Mouse (Mus musculus) forebrain, embryonic 15.5 days (tissue): ENCODE data around the gene Gm28041. TPM values are rescaled to one million over a fixed set of nuclear protein-coding genes. Genes with fewer than 3 reads are reported as not detected.

Source experiments
- ATAC-seq: fragments of 200-750 bp; cut with Nextera tagmentation; replicated peaks from 2 replicates; pipeline ENCODE4 v1.8.0; 2017; ENCODE audit warnings: mild to moderate bottlenecking, moderate TSS enrichment, moderate library complexity
- H3K27ac ChIP-seq: fragments of 300-500 bp; sonication (generic); replicated peaks from 2 replicates; pipeline ENCODE4 v1.5.1; 2015; ENCODE audit warnings: mild to moderate bottlenecking, inconsistent platforms
- H3K27me3 ChIP-seq: fragments of 300-500 bp; sonication (generic); 2 replicates; pipeline ENCODE4 v1.6.1; 2015; ENCODE audit warnings: inconsistent platforms
- H3K36me3 ChIP-seq: fragments of 300-500 bp; sonication (generic); 2 replicates; pipeline ENCODE4 v1.6.1; 2015; ENCODE audit warnings: mild to moderate bottlenecking, inconsistent platforms
- H3K4me1 ChIP-seq: fragments of 300-500 bp; sonication (generic); 2 replicates; pipeline ENCODE4 v1.6.1; 2015; ENCODE audit warnings: inconsistent platforms
- H3K4me2 ChIP-seq: fragments of 300-500 bp; sonication (generic); replicated peaks from 2 replicates; pipeline ENCODE4 v1.6.1; 2015; ENCODE audit warnings: mild to moderate bottlenecking, inconsistent platforms
- H3K4me3 ChIP-seq: fragments of 300-500 bp; sonication (generic); 2 replicates; pipeline ENCODE4 v1.5.1; 2015; ENCODE audit warnings: mild to moderate bottlenecking, inconsistent platforms
- H3K9ac ChIP-seq: fragments of 300-500 bp; sonication (generic); replicated peaks from 2 replicates; pipeline ENCODE4 v1.6.1; 2015; ENCODE audit warnings: mild to moderate bottlenecking, inconsistent platforms
- H3K9me3 ChIP-seq: fragments of 300-500 bp; sonication (generic); 2 replicates; pipeline ENCODE4 v1.6.1; 2016; ENCODE audit warnings: inconsistent platforms
- WGBS: fragments of 180-500 bp; shearing (Covaris S2); methylation state at CpG from one replicate; pipeline ENCODE4 v1.1.7; 2015; ENCODE audit warnings: mixed read lengths; 5-methylcytosine and 5-hydroxymethylcytosine counted together
- polyA plus RNA-seq: library from polyadenylated mRNA; unstranded; fragments of >200 nt; fragmentation: Nextera tagmentation; extraction: Ambion mirVana; gene quantifications from 2 replicates; pipeline ENCODE4 v1.2.1, GENCODE M21; 2015

The Gm28041 gene
- polyA plus RNA-seq, 1 experiment from 2014 or later = not detected

DNA sequence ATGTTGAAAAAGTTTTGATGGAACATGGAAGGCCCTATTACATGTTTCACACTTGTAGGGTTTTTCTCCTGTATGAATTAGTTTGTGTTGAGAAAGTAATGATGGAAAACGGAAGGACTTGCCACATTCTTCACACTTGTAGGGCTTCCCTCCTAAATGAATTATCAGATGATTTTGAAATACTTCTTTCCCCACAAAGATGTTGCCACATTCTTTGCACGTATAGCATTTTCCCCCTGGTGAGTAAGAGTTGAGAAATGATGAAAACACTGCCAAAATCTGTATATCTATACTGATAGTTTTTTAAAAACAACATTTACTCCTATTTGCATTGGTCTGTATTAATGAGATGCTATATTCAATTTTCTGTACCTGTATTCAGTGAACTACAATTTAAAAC lies 32.1 kb downstream of the Gm28041 start:
- no peak overlapping the region for H3K4me2 ChIP-seq
- H3K9me3 ChIP-seq = no peaks in the 10 kb centered on the region
- no peak overlapping the region for H3K9ac ChIP-seq
- no peaks in the 10 kb centered on the region for H3K27me3 ChIP-seq
- H3K27ac ChIP-seq = no peak overlapping the region
- no peaks in the 10 kb centered on the region for H3K36me3 ChIP-seq
- WGBS = 89% methylated on average over 2 of the region's 2 CpGs
- H3K4me3 ChIP-seq = no peak overlapping the region
- no peaks in the 10 kb centered on the region for H3K4me1 ChIP-seq
- ATAC-seq = no peak

GRCm38 (mm10) chr13:67332877-67333276 lies 42.7 kb downstream of the Gm28041 start:
- H3K4me3 ChIP-seq = peak overlapping the region; percentile 50
- H3K27me3 ChIP-seq = no peaks in the 10 kb centered on the region
- 68% methylated on average over 1 of the region's 1 CpGs for WGBS
- H3K9me3 ChIP-seq = no peaks in the 10 kb centered on the region
- no peak overlapping the region for H3K27ac ChIP-seq
- peak overlapping the region; percentile 78 for H3K4me2 ChIP-seq
- ATAC-seq = peak; percentile 58
- 0 out of 2 replicates have a peak overlapping the region, but pooled peaks have one; percentile 49 for H3K9ac ChIP-seq
- H3K4me1 ChIP-seq = peaks cover 13% of the 10 kb centered on the region
- H3K36me3 ChIP-seq = no peaks in the 10 kb centered on the region

- 15% methylated on average over 17 of the region's 17 CpGs for WGBS
- H3K9ac ChIP-seq = peak within 1 kb of the TSS; percentile 49
- no peaks in the 10 kb centered on the region for H3K9me3 ChIP-seq
- no peaks in the 10 kb centered on the region for H3K27me3 ChIP-seq
- H3K36me3 ChIP-seq = no peaks in the 10 kb centered on the region
- peak within 1 kb of the TSS; percentile 50 for H3K4me3 ChIP-seq
- H3K4me1 ChIP-seq = peaks cover 13% of the 10 kb centered on the region
- peak; percentile 92 for ATAC-seq
- H3K4me2 ChIP-seq = peak within 1 kb of the TSS; percentile 78
- no peak within 1 kb of the TSS for H3K27ac ChIP-seq
Measured at GRCm38 (mm10) chr13:67332019-67332724, 43.4 kb downstream of the Gm28041 start, which contains the start of gene Zfp595. Gene Zfp595, minus strand, starts transcription at chr13:67332570.

GRCm38 (mm10) chr13:67306718-67307117 lies 68.8 kb downstream of the Gm28041 start:
- WGBS = 27% methylated on average over 5 of the region's 5 CpGs

GRCm38 (mm10) chr13:67305822-67306672 lies 69.5 kb downstream of the Gm28041 start, which contains the start of gene Zfp457:
Gene Zfp457, minus strand, starts transcription at chr13:67306485.
- peak within 1 kb of the TSS; percentile 69 for H3K9ac ChIP-seq
- peaks cover 11% of the 10 kb centered on the region for H3K4me1 ChIP-seq
- no peaks in the 10 kb centered on the region for H3K9me3 ChIP-seq
- 9% methylated on average over 16 of the region's 16 CpGs for WGBS
- H3K27ac ChIP-seq = peak within 1 kb of the TSS; percentile 31
- no peaks in the 10 kb centered on the region for H3K27me3 ChIP-seq
- peak; percentile 99 for ATAC-seq
- no peaks in the 10 kb centered on the region for H3K36me3 ChIP-seq
- H3K4me3 ChIP-seq = peak within 1 kb of the TSS; percentile 59
- peak within 1 kb of the TSS; percentile 89 for H3K4me2 ChIP-seq

More at GRCm38 (mm10) chr13:67306718-67307117, 68.8 kb downstream of the Gm28041 start:
- Histone ChIP-seq H3K9me3 (no peaks in the 10 kb centered on the region), H3K27me3 (no peaks in the 10 kb centered on the region), H3K27ac (peak overlapping the region; percentile 31), H3K4me3 (peak overlapping the region; percentile 59), H3K36me3 (no peaks in the 10 kb centered on the region), H3K4me1 (peaks cover 11% of the 10 kb centered on the region), H3K4me2 (peak overlapping the region; percentile 89), H3K9ac (peak overlapping the region; percentile 69)
- peak; percentile 69 for ATAC-seq

Other genes with a start within 250 kb of the Gm28041 start
- gene Rsl1, start 202.6 kb downstream of the Gm28041 start, polyA plus RNA-seq = 6.6 and 7.8 TPM in 2 replicates
- gene Zfp455, start 181.2 kb downstream of the Gm28041 start, polyA plus RNA-seq = 2.6 and 2.7 TPM in 2 replicates
- 5.3 and 5.8 TPM in 2 replicates for gene Zfp458, start 97.3 kb downstream of the Gm28041 start, polyA plus RNA-seq
- 0.86 and 1.1 TPM in 2 replicates for gene Zfp457, start 69.2 kb downstream of the Gm28041 start, polyA plus RNA-seq
- 1.6 and 2.2 TPM in 2 replicates for gene Zfp595, start 43.2 kb downstream of the Gm28041 start, polyA plus RNA-seq
- gene Gm28044, start 15.2 kb downstream of the Gm28041 start, polyA plus RNA-seq = 1.3 TPM in 1 of 2 replicates, not detected in the other
- 0.64 and 0.72 TPM in 2 replicates for gene Zfp953, start 15.1 kb downstream of the Gm28041 start, polyA plus RNA-seq
- gene Zfp456, start 77 bp upstream of the Gm28041 start, polyA plus RNA-seq = 0.61 and 0.65 TPM in 2 replicates
- gene Zfp429, start 24.1 kb upstream of the Gm28041 start, polyA plus RNA-seq = 4.6 and 4.7 TPM in 2 replicates
- 1.3 and 1.8 TPM in 2 replicates for gene Zfp459, start 45.7 kb upstream of the Gm28041 start, polyA plus RNA-seq
- 7.3 and 7.5 TPM in 2 replicates for gene Zfp874a, start 75.9 kb upstream of the Gm28041 start, polyA plus RNA-seq
- 3.3 and 3.9 TPM in 2 replicates for gene Zfp874b, start 108.5 kb upstream of the Gm28041 start, polyA plus RNA-seq
- gene Zfp58, start 124.8 kb upstream of the Gm28041 start, polyA plus RNA-seq = 12.3 and 12.6 TPM in 2 replicates
- gene Gm26965, start 150.4 kb upstream of the Gm28041 start, polyA plus RNA-seq = 0.59 TPM in 1 of 2 replicates, not detected in the other
- gene Zfp87, start 150.4 kb upstream of the Gm28041 start, polyA plus RNA-seq = 42.8 and 43.6 TPM in 2 replicates
- 15.3 and 16.2 TPM in 2 replicates for gene Zfp748, start 178.1 kb upstream of the Gm28041 start, polyA plus RNA-seq
- gene Zfp729b, start 234.0 kb upstream of the Gm28041 start, polyA plus RNA-seq = 5.2 and 6.7 TPM in 2 replicates